Mouse (Mus musculus) spleen, adult 2 months (tissue): ENCODE measurements around the gene Klk1b8. TPM values are rescaled to one million over a fixed set of nuclear protein-coding genes. Genes with fewer than 3 reads are reported as not detected.
"Not testable (repeated sequence)": the region's sequence is repeated elsewhere in the genome, so short reads cannot be mapped to it uniquely, and the experiment has no call there.

Source experiments
- DNase-seq, 2 experiments: peaks; one replicate each; pipeline versions ENCODE4 v3.0.0 to v3.0.0-alpha.2; 2012 to 2021; ENCODE audit warnings: low spot score in 2 of 2, low read depth in 1 of 2
- H3K27ac ChIP-seq: fragments of 200-500 bp; 2 replicates; pipeline ENCODE4 v1.5.1; 2012; ENCODE audit warnings: low read length, inconsistent platforms; ENCODE audit not compliant: insufficient read depth
- H3K27me3 ChIP-seq: fragments of 200-500 bp; 2 replicates; pipeline ENCODE4 v1.6.1; 2012; ENCODE audit warnings: mild to moderate bottlenecking, moderate library complexity, low read length, inconsistent platforms; ENCODE audit not compliant: control insufficient read depth, insufficient read depth
- H3K36me3 ChIP-seq: fragments of 200-500 bp; 2 replicates; pipeline ENCODE4 v1.6.1; 2012; ENCODE audit warnings: mild to moderate bottlenecking, low read length, inconsistent platforms; ENCODE audit not compliant: control insufficient read depth, insufficient read depth
- H3K4me1 ChIP-seq: fragments of 200-500 bp; 2 replicates; pipeline ENCODE4 v1.6.1; 2011; ENCODE audit warnings: inconsistent platforms; ENCODE audit not compliant: control insufficient read depth, insufficient read depth, insufficient read length
- H3K4me3 ChIP-seq: fragments of 200-500 bp; 2 replicates; pipeline ENCODE4 v1.5.1; 2011; ENCODE audit warnings: mild to moderate bottlenecking, inconsistent platforms; ENCODE audit not compliant: insufficient read depth, insufficient read length; ENCODE audit errors: extremely low read depth
- CTCF ChIP-seq: fragments of 200-500 bp; IDR thresholded peaks from 2 replicates; pipeline ENCODE4 v1.5.1; 2011; ENCODE audit warnings: mild to moderate bottlenecking, inconsistent platforms; ENCODE audit not compliant: insufficient read depth, insufficient read length, insufficient replicate concordance; ENCODE audit errors: extremely low read depth
- POLR2A ChIP-seq: fragments of 200-500 bp; IDR thresholded peaks from 2 replicates; pipeline ENCODE4 v1.6.1; 2011; ENCODE audit warnings: low read depth, low read length, inconsistent platforms
- WGBS: fragments of 180-500 bp; shearing (Covaris S2); methylation state at CpG from one replicate; pipeline ENCODE4 v1.1.7; 2018; 5-methylcytosine and 5-hydroxymethylcytosine counted together
- polyA plus RNA-seq: library from polyadenylated mRNA; depleted of rRNA; stranded (reverse); fragments of >200 nt; gene quantifications from 2 replicates; pipeline ENCODE4 v1.2.3, GENCODE M21; 2012

Gene Klk1b8
- polyA plus RNA-seq, 1 experiment: 0.19 TPM

DNA sequence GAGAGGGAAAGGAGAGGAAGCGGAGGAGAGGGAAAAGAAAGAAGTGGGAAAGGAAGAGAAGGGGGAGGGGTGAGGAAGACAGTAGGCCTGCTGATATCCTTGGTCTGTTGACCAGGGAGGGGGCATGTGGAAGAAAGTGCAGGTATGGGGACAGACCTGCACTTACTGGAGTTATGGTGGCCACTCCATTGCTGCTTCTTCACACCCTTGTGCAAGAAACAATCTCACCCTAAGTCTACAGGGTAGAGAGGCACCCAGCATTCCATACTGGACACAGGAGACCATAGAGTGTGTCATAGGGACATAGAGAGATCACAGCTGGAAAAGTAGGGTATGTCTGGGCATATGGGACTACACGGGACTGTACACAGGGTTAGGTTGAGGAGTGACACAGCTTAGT, 28.5 kb upstream of the Klk1b8 start:
- no peaks in the 10 kb centered on the region for H3K27me3 ChIP-seq
- no peak overlapping the region for H3K27ac ChIP-seq
- H3K4me1 ChIP-seq: no peaks in the 10 kb centered on the region
- H3K36me3 ChIP-seq: no peaks in the 10 kb centered on the region
- DNase-seq: no peak
- TF ChIP-seq CTCF (no peak), POLR2A (no peak)
- no peak overlapping the region for H3K4me3 ChIP-seq
- WGBS: 80% methylated on average over 2 of the region's 2 CpGs

GRCm38 (mm10) chr7:43925985-43926384, 24.5 kb upstream of the Klk1b8 start:
- Histone ChIP-seq H3K4me3 (no peak overlapping the region), H3K27ac (no peak overlapping the region), H3K4me1 (no peaks in the 10 kb centered on the region), H3K36me3 (no peaks in the 10 kb centered on the region), H3K27me3 (no peaks in the 10 kb centered on the region)
- no peak for TF ChIP-seq POLR2A
- WGBS: 70% methylated on average over 5 of the region's 5 CpGs
- no peak for DNase-seq

DNA sequence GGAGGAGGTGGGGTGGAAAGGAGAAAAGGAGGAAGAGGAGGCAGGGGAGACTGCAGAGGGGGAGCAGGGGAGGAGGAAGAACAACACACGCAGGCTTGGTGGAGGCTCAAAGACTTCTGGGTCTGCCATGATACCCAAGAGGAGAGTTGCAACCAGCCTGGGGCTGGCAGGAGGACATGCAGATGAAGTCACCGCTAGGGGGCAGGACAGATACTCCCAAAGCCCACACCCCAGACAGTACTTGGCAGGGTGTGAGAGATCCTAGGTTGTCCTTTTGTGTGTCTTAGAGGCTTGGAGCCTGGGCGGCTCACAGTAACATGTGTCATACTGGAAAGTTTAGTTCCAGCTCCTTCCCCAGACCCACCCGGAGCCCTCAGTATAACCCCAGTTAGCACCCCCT, 21.9 kb upstream of the Klk1b8 start:
- no peak for TF ChIP-seq POLR2A
- TF ChIP-seq CTCF: no peak
- no peak overlapping the region for H3K4me3 ChIP-seq
- WGBS: 50% methylated on average over 4 of the region's 4 CpGs
- DNase-seq: no peak
- no peaks in the 10 kb centered on the region for H3K36me3 ChIP-seq
- H3K27me3 ChIP-seq: no peaks in the 10 kb centered on the region
- no peak overlapping the region for H3K27ac ChIP-seq
- no peaks in the 10 kb centered on the region for H3K4me1 ChIP-seq

DNA sequence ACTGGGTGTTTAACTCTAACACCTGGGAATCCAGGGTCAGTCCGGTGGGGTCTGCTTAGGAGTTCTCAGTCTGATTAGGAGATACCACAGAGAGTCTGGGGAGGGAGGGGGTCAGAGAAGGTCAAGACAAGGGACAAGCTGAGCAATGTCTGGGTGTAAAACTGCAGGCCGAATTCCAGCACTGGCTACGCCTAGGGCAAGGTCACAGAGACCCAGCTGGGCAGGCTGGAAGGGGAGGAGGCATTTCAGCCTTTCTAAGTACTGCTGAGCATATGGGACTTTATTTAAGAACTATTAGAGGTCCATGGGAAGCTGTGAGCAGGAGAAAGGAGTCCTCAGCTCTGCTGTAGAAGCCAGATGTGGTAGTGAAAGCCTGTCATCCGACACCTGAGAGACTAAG, 18.1 kb upstream of the Klk1b8 start:
- no peak for DNase-seq
- TF ChIP-seq CTCF: no peak
- no peak for TF ChIP-seq POLR2A
- Histone ChIP-seq H3K27ac (no peak overlapping the region), H3K36me3 (no peaks in the 10 kb centered on the region), H3K27me3 (no peaks in the 10 kb centered on the region), H3K4me1 (no peaks in the 10 kb centered on the region), H3K4me3 (no peak overlapping the region)
- 76% methylated on average over 4 of the region's 4 CpGs for WGBS

DNA sequence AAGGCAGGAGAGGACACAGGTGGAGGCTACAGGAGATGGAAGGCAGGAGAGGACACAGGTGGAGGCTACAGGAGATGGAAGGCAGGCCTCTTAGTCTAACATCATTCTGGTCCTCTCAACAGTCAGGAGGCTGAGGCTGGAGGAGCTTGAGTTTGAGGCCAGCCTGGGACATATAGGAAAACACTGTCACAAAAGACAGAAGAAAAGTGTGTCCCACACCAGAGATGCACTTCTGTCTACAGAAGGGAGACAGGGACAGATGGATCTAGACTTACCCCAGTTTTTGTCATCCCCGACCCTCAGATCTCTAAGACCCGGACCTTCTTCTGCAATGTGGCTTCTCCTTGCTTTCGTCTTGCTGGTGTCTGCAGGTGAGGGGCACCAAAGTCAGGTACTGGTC, 17.0 kb upstream of the Klk1b8 start, which contains the start of gene Klk15:
Klk15 (plus strand) TSS at position 301 of the 400 bp plus-strand sequence.
- H3K36me3 ChIP-seq: no peaks in the 10 kb centered on the region
- DNase-seq: no peak
- no peaks in the 10 kb centered on the region for H3K4me1 ChIP-seq
- H3K4me3 ChIP-seq: no peak within 1 kb of the TSS
- TF ChIP-seq POLR2A (no peak), CTCF (no peak)
- WGBS: 81% methylated on average over 3 of the region's 3 CpGs
- H3K27me3 ChIP-seq: no peaks in the 10 kb centered on the region
- H3K27ac ChIP-seq: no peak within 1 kb of the TSS

DNA sequence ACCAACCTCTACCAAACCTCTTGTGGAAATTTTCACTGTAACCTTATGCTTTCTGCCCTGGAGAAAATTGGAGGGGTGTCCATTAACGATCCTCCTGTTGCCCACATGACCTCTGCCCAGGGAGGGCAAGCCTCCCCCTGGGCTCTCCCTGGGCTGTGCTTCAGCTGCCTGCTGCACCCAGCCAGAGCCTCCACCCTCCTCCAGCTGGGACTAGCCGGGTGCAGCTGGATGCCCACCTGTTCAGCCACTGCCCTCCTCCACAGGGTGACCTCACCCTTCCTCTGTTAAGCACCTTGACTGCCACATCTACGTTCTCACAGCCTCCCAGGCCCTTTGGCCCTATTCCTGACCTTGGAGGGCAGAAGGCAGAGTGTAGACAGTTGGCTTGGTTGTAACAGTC, 15.7 kb upstream of the Klk1b8 start:
- no peak for DNase-seq
- no peaks in the 10 kb centered on the region for H3K36me3 ChIP-seq
- WGBS: 56% methylated on average over 3 of the region's 3 CpGs
- no peak overlapping the region for H3K27ac ChIP-seq
- no peaks in the 10 kb centered on the region for H3K27me3 ChIP-seq
- H3K4me3 ChIP-seq: no peak overlapping the region
- TF ChIP-seq CTCF (no peak), POLR2A (no peak)
- no peaks in the 10 kb centered on the region for H3K4me1 ChIP-seq

DNA sequence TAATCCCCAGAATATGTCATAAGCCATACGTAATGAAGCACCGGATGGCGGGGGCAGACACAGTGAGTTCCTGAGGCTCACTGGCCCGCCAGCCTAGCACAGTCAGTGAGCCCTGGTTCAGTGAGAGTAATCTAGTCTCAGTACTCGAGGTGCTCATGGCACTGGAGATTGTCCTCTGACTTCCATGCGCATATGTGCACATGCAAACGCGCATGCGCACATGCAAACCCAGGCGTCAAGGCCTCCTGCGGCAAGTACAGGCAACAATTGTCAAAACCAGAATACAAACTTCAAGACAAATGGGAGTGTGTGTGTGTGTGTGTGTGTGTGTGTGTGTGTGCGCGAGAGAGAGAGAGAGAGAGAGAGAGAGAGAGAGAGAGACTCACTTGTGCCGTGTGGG, 13.9 kb upstream of the Klk1b8 start:
- no peak overlapping the region for H3K27ac ChIP-seq
- TF ChIP-seq CTCF: no peak
- no peak for TF ChIP-seq POLR2A
- WGBS: 83% methylated on average over 14 of the region's 14 CpGs
- no peaks in the 10 kb centered on the region for H3K36me3 ChIP-seq
- no peak overlapping the region for H3K4me3 ChIP-seq
- no peak for DNase-seq
- no peaks in the 10 kb centered on the region for H3K27me3 ChIP-seq
- no peaks in the 10 kb centered on the region for H3K4me1 ChIP-seq

GRCm38 (mm10) chr7:43942293-43942692, 8.2 kb upstream of the Klk1b8 start:
- not testable (repeated sequence) for DNase-seq, H3K36me3 ChIP-seq, H3K4me3 ChIP-seq, H3K4me1 ChIP-seq, H3K27ac ChIP-seq, H3K27me3 ChIP-seq
- WGBS: 63% methylated on average over 3 of the region's 3 CpGs
